Mouse (Mus musculus): ENCODE results near the gene Zscan4b.
"Not testable (repeated sequence)": the region's sequence is repeated elsewhere in the genome, so short reads cannot be mapped to it uniquely, and the experiment has no call there.

The Zscan4b gene

DNA sequence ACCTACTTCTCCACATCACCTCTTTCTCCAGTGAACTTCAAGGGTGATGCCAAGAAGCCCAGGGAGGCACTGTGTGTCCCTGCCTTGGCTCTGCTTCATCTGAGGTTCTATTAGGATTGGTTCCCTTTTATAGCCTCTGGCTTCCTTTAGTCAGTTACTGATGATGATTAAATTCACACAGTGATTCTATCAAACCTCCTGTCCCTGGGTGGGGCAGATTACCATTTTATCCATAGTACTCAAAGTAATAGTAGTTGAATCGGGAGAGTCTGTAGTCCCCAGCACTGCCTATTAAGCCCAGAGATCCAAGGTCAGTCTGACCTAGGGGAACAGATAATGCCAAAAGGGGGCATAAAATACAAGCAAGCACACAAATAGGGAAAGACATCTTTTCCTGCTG, at the start of gene Zscan4b:
Zscan4b (minus strand) TSS at position 101 of the 400 bp plus-strand sequence.
- DNase-seq, result not testable (repeated sequence)

Measured in thymus, postnatal 4 days (tissue).